Mouse (Mus musculus) liver, adult (tissue): ENCODE results near the gene Gm49373.

Experiments used
- GATA4 ChIP-seq: IDR thresholded peaks from 2 replicates; pipeline ENCODE4 v1.6.1; 2014; ENCODE audit warnings: mild to moderate bottlenecking, low read length; ENCODE audit not compliant: insufficient replicate concordance

Gene Gm49373

DNA sequence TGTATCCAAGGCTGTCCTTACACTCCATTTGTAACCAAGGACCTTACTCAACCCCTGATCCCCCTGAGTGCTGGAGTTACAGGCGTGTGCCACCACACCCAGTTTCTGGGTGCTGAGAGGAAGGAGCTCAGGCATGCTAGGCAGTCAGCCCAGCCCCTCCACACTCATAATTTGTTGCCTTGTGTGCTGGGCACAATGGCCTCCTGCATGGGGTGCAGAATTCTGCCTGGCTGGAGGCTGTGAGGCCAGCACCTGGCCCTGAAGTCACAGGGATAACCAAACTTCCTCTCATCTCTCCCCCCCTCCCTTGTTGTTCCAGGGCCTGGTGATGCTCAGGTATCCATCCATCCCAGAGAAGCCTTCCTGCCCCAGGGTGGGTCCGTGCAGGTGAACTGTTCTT is 54.3 kb downstream of the Gm49373 start:
- TF ChIP-seq GATA4, result no peak

DNA sequence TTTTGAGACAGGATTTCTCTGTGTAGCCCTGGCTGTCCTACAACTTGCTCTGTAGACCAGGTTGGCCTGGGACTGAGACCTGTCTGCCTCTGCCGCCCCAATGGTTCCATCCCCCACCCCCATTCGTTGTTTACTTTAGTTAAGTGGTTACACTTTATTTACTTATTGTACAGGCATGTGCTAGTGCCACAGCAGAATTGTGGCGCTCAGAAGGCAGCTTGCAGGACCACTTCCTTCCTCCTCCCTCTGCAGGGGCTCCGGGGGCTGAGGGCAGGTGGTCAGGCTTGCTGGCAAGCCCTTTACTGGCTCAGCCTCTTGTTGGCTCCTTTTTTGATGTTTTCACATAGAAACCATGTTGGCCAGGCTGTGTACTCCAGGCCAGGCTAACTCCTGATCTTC is 55.7 kb downstream of the Gm49373 start:
- no peak for TF ChIP-seq GATA4

DNA sequence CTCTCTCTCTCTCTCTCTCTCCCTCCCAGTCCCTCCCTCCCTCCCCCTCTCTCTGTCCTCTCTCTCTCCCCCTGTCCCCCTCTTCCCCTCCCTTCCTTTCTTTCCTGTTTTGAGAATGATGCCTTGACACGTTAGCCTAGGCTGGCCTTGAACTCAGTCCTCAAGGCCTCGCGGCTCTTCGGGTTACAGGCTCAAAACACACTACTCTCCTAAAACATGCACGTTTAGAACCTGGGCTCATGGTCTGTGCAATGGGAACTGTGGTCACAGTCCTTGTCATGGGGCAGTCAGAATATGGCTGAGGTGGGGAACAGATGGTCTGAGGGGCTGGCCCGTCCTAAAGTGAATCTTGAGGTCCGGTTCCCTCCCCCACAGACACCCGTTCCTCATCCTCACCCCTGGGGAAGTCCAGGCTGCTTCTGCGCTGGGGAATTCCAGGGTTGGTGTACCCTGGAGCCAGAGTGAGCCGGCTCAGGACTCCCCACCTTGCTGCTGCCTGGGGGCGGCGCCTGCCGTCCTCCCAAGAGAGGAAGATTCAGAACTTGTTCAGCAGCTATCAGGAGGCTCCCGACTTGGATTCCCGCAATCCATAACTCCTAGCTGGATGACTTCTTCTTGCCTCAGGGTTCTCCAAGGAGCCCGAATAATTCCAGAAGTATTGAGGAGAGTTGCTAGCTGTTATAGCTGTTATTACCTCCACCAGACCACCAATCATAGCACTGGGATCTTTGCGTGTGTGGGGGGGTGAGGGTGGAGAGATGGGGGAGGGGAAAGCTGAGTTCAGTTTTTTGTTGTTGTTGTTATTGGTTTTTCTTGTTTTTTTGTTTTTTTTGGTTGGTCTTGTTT is 56.3 kb downstream of the Gm49373 start:
- TF ChIP-seq GATA4, result no peak

DNA sequence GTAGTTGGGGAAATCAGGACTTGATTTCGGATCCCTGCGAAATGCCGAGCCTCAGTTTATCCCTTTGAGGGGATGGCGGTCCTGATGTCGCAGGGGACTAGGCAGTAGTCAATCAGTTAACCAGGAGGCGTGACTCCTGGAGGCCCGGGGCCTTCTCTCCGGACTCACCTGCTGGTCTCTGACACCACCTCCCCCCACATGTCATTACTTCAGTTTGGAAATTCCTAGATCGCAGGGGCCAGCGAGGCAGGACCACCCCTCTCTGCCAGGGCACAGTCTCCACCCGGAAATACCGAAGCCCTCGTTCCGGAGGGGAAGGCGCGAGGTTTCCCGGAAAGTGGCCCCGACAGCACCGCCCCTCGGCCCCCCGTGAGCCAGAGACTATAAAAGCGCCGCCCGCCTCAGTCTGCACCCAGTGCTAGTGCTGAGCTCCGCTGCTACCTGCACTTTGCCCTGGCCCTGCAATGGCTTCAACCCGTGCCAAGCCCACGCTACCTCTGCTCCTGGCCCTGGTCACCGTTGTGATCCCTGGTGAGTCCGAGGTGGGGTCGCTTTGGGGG is 57.2 kb downstream of the Gm49373 start, which contains the start of gene Icam1:
TSS of gene Icam1 (plus strand) at position 415 of the 560 bp plus-strand sequence.
- TF ChIP-seq GATA4, result no peak

DNA sequence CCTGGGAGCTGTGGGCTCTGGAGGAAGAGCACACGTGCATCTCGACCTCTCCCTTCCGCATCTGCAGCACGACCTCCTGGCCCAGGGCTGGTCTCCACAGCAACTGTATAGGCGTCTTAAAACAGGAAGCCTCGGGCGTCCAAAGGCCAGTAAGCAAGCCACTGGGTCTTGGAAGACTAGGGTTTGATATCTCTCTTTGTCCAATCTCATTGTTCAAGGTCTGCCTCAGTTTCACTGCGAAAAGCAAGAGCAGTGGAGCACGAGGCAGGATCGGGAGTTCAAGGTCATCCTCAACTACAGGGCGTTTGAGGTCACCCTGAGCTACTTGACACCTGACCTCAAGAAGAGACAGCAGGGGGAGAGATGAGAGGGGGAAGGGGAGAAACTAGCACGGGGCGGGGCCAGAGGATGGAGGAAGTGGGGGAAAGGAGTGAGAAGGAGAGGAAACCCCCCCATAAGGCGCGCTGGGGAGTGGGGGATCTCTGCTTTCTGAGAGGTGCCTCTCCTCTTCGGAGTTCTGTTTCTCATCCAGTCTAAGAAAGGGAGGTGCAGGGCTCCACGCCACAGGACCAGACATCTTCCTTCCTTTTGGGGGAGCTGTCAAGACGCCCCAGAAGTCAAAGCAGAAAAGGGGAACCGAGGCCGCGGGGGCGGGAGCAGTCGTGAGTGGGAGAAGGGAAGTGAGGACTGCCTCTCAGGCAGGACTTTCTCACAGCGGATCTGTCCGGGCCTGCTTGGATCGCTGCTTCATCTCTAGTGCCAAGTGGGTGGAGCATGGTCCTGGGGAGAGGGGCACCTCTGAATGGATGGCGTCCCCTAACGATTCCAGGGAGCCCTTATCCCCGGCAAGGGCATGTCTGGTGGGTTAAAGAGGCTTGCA is 58.0 kb downstream of the Gm49373 start:
- TF ChIP-seq GATA4, result no peak; the same call in 1 of the 2 replicates
